Mouse (Mus musculus): ENCODE results near the gene Dcst2. TPM values are rescaled to one million over a fixed set of nuclear protein-coding genes. Genes with fewer than 3 reads are reported as not detected.

Dcst2 gene
- polyA plus RNA-seq, 1 experiment = not detected

DNA sequence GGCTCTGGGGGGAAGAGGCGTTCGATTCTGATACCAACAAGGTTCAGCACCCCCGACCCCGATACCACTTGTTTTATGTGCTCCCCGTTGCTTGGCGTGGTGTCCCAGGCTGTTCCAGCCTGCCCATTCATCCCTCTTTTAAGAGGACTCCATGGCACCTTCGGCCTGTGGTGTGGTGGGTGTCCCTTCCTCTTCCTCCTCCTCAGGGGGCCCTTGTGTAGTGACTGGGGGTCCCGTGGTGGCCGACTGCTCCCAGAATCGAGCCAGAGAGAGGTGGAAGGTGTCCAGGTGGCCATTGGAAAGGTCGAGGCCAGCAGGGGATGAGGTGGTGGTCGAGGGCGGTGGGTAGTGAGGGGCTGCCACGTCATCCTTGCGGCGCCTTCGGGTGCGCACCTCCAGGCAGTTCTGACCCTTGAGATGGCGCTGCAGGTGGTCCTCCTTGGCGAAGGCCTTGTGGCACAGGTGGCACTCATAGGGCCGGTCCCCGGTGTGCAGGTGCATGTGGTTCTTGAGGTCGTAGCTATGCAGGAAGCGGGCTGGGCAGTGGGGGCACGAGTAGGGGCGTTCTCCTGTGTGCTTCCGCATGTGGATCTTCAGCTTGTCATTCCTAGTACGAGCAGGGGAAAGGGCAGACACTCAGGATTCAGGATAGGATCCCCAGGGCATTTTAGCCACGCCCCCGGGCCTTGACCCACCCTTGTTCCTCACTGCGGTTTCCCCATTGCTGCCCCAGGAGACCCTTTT is 17.8 kb downstream of the Dcst2 start:
- H3K9me3 ChIP-seq = no peaks in the 10 kb centered on the region
- peaks cover 16% of the 10 kb centered on the region for H3K27me3 ChIP-seq (replicated peaks)
- H3K4me3 ChIP-seq (replicated peaks) = no peak overlapping the region
- peaks cover 83% of the 10 kb centered on the region for H3K36me3 ChIP-seq (replicated peaks; ENCODE audit: low read length)
- H3K4me1 ChIP-seq = peaks cover 31% of the 10 kb centered on the region
- no peak for TF ChIP-seq GATA1 (IDR thresholded peaks at IDR 0.05; ENCODE audit: borderline replicate concordance, low read length)
- TF ChIP-seq FLI1 (IDR thresholded peaks at IDR 0.05; ENCODE audit: low read length) = no peak

- TF ChIP-seq FLI1 (IDR thresholded peaks at IDR 0.05; ENCODE audit: low read length) (no peak), GATA1 (IDR thresholded peaks at IDR 0.05; ENCODE audit: borderline replicate concordance, low read length) (no peak)
- Histone ChIP-seq H3K36me3 (replicated peaks; ENCODE audit: low read length) (peaks cover 87% of the 10 kb centered on the region), H3K4me3 (replicated peaks) (no peak overlapping the region), H3K9me3 (no peaks in the 10 kb centered on the region), H3K4me1 (peaks cover 38% of the 10 kb centered on the region), H3K27me3 (replicated peaks) (peaks cover 14% of the 10 kb centered on the region)
Measured at GRCm38 (mm10) chr3:89380291-89380690, 18.5 kb downstream of the Dcst2 start.

- H3K36me3 ChIP-seq (replicated peaks; ENCODE audit: low read length) = peaks cover 92% of the 10 kb centered on the region
- peaks cover 11% of the 10 kb centered on the region for H3K27me3 ChIP-seq (replicated peaks)
- TF ChIP-seq GATA1 (IDR thresholded peaks at IDR 0.05; ENCODE audit: borderline replicate concordance, low read length) (no peak), FLI1 (IDR thresholded peaks at IDR 0.05; ENCODE audit: low read length) (no peak)
- H3K4me3 ChIP-seq (replicated peaks) = no peak overlapping the region
- peaks cover 43% of the 10 kb centered on the region for H3K4me1 ChIP-seq
- no peaks in the 10 kb centered on the region for H3K9me3 ChIP-seq
Measured at GRCm38 (mm10) chr3:89380711-89381110, 18.9 kb downstream of the Dcst2 start.

DNA sequence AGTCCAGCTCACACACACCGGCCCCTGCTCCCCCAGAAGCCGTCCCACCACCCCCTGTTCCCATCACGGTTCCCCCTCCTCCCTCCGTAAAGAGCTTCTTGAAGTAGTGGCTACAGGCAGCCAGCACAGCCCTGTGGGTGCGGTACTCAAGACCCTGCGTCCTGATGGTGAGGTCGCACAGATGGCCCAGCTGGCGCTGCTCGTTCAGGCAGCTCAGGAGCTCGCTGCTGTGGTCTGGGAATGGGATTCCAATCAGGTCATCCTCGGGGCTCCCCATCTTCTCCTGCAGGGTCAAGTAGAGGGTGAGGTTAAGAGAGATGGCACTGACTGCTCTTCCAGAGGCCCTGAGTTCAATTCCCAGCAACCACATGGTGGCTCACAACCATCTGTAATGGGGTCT is 19.5 kb downstream of the Dcst2 start:
- Histone ChIP-seq H3K4me1 (peaks cover 48% of the 10 kb centered on the region), H3K4me3 (replicated peaks) (no peak overlapping the region), H3K36me3 (replicated peaks; ENCODE audit: low read length) (peaks cover 94% of the 10 kb centered on the region), H3K27me3 (replicated peaks) (peaks cover 10% of the 10 kb centered on the region), H3K9me3 (no peaks in the 10 kb centered on the region)
- TF ChIP-seq GATA1 (IDR thresholded peaks at IDR 0.05; ENCODE audit: borderline replicate concordance, low read length) (no peak), FLI1 (IDR thresholded peaks at IDR 0.05; ENCODE audit: low read length) (no peak)

GRCm38 (mm10) chr3:89382033-89382882 is 20.5 kb downstream of the Dcst2 start:
- peaks cover 93% of the 10 kb centered on the region for H3K36me3 ChIP-seq (replicated peaks; ENCODE audit: low read length)
- H3K4me1 ChIP-seq = peaks cover 58% of the 10 kb centered on the region

GRCm38 (mm10) chr3:89382950-89383349 is 21.2 kb downstream of the Dcst2 start:
- H3K27me3 ChIP-seq (replicated peaks) = peaks cover 8% of the 10 kb centered on the region
- no peak overlapping the region for H3K4me3 ChIP-seq (replicated peaks)
- TF ChIP-seq FLI1 (IDR thresholded peaks at IDR 0.05; ENCODE audit: low read length) (no peak), GATA1 (IDR thresholded peaks at IDR 0.05; ENCODE audit: borderline replicate concordance, low read length) (no peak)
- H3K4me1 ChIP-seq = peaks cover 65% of the 10 kb centered on the region
- no peaks in the 10 kb centered on the region for H3K9me3 ChIP-seq
- H3K36me3 ChIP-seq (replicated peaks; ENCODE audit: low read length) = peaks cover 94% of the 10 kb centered on the region

More at GRCm38 (mm10) chr3:89382033-89382882, 20.5 kb downstream of the Dcst2 start:
- no peak for TF ChIP-seq FLI1 (IDR thresholded peaks at IDR 0.05; ENCODE audit: low read length)
- no peak for TF ChIP-seq GATA1 (IDR thresholded peaks at IDR 0.05; ENCODE audit: borderline replicate concordance, low read length)
- Histone ChIP-seq H3K27me3 (replicated peaks) (peaks cover 8% of the 10 kb centered on the region), H3K4me3 (replicated peaks) (no peak overlapping the region), H3K9me3 (no peaks in the 10 kb centered on the region)

DNA sequence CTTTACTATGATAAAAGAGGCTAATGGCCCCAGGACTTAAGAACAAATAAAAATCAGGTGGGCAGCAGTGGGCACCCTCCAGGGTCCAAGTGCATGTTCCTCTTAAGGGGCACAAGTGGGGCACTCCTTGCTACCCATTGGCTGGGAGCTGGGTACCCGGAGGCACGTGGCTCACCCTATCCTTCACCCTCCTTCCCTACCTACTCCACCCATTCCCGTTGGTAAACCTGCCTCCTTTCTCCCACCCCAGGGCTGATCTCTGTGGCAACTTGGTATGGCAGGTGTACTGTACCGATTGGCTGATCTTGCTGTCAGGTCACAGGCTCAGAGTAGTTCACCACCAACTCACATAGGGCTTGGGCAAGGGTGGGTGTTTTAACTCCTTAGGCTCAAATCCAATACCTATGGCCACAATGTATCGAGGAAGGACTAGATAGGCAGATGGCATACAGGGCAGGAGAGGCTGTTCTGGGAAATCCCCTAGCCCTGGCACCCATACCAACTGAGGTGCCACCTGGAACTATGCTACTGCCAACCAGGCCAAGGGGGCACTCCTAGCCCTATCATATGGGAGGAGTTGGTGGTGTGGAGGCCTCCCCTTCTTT is 22.0 kb downstream of the Dcst2 start:
- no peak overlapping the region for H3K4me3 ChIP-seq (replicated peaks)
- TF ChIP-seq FLI1 (IDR thresholded peaks at IDR 0.05; ENCODE audit: low read length) (no peak), GATA1 (IDR thresholded peaks at IDR 0.05; ENCODE audit: borderline replicate concordance, low read length) (no peak)
- peaks cover 67% of the 10 kb centered on the region for H3K4me1 ChIP-seq
- no peaks in the 10 kb centered on the region for H3K9me3 ChIP-seq
- peaks cover 94% of the 10 kb centered on the region for H3K36me3 ChIP-seq (replicated peaks; ENCODE audit: low read length)
- peaks cover 8% of the 10 kb centered on the region for H3K27me3 ChIP-seq (replicated peaks)

DNA sequence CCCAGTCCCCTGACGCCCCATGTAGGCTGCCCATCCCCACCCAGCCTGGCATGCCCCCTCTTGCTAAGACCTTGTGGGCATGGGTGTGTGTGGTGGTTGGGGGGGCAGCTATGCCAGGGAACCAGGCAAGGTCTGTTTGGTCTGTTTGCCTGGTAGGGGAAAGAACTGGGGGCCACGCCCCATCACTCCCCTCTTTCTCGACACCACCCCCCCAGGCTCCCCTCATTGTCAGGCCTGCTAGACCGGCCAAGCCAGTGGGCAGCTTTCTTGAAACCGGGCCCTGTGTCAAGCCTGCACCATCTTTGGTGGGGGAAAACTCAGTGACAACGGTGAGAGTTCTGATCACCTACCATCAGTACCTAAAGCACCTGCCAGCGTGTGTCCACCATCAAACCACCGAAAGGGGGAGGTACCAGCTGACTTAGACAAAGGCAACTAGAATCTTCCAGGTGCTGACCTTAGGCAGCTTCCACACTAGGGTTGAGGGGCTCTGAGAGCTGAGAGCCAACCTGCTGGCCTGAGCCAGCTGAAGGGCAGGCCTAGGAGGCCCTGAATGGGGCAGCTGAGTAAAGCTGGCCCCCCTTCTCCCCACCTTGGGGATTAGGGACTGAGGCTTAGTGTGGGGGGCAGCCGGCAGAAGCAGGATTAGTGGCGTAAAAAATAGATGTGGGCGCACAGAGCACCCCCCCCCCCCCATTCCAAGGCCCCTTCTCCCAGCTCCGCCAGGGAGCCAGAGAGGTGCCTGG is 22.7 kb downstream of the Dcst2 start:
- no peaks in the 10 kb centered on the region for H3K9me3 ChIP-seq
- peak overlapping the region; percentile 28 for H3K4me3 ChIP-seq (replicated peaks)
- TF ChIP-seq FLI1 (IDR thresholded peaks at IDR 0.05; ENCODE audit: low read length) = no peak
- no peak for TF ChIP-seq GATA1 (IDR thresholded peaks at IDR 0.05; ENCODE audit: borderline replicate concordance, low read length)
- H3K36me3 ChIP-seq (replicated peaks; ENCODE audit: low read length) = peaks cover 90% of the 10 kb centered on the region
- H3K27me3 ChIP-seq (replicated peaks) = peaks cover 5% of the 10 kb centered on the region
- H3K4me1 ChIP-seq = peaks cover 70% of the 10 kb centered on the region

GRCm38 (mm10) chr3:89385451-89385850 is 23.7 kb downstream of the Dcst2 start:
- Histone ChIP-seq H3K36me3 (replicated peaks; ENCODE audit: low read length) (peaks cover 89% of the 10 kb centered on the region), H3K27me3 (replicated peaks) (peaks cover 5% of the 10 kb centered on the region), H3K4me3 (replicated peaks) (peak overlapping the region; percentile 82), H3K4me1 (peaks cover 78% of the 10 kb centered on the region), H3K9me3 (no peaks in the 10 kb centered on the region)
- TF ChIP-seq FLI1 (IDR thresholded peaks at IDR 0.05; ENCODE audit: low read length) = no peak
- TF ChIP-seq GATA1 (IDR thresholded peaks at IDR 0.05; ENCODE audit: borderline replicate concordance, low read length) = no peak

All from megakaryocyte, embryonic 14.5 days (primary cell).